Mouse (Mus musculus): Measurements from ENCODE around the gene Cd300lg.

Cd300lg gene

DNA sequence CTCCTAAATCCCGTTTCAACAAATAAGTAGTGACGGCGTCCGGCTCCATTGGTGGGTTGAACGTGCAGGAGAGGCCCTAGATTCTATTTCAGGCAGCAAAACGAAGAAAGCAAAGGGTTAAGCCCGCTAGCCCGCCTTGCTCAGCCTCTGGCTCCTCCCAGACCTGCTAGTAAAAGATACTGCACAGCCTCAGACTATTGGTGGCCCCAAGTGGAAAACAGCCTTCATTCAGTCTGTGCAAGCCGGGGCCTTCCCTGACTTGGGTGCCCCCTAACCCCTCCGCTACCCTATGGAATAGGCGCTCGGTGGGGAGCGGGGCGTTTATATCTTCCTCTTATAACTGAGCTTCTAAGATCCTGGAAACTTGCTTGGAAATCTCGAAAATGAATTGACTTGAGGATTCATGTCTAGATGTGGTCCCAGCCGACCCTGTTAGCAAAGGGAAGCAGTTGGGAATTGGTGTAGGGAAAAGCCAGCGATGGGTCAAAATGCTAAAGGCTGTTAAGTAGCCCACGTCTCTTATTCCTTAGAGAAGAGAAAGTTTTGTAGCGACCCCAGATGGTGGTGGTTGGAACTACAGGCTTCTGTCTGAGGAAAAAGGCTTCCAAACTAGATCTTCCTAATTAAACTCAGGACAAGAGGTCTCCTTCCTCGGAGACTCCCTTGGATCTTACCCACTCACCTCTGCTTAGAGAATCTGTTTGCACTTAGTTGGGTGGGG lies 47.9 kb downstream of the Cd300lg start:
- no peak for DNase-seq (ENCODE audit: extremely low spot score, low read depth, low spot score)

DNA sequence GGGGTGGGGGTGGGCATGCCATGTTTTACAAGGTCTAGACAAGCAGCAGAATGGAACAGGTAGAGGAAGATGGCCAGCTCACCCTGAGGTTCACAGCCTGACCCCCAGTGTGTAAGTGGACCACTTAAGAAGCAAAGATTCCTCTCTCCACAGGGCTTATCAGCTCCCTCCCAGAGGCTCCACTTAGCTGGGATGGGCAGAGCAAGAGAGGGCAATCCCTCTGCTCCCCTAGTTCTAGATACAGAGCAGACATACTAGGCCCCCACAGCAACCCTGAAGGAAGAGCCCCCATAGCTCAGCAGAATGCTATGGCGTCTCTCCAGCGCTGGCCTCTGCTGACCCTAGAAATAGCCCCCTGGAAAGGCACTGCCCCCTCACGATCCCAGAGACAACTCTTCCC lies 54.4 kb downstream of the Cd300lg start:
- DNase-seq (ENCODE audit: extremely low spot score, low read depth, low spot score): no peak

DNA sequence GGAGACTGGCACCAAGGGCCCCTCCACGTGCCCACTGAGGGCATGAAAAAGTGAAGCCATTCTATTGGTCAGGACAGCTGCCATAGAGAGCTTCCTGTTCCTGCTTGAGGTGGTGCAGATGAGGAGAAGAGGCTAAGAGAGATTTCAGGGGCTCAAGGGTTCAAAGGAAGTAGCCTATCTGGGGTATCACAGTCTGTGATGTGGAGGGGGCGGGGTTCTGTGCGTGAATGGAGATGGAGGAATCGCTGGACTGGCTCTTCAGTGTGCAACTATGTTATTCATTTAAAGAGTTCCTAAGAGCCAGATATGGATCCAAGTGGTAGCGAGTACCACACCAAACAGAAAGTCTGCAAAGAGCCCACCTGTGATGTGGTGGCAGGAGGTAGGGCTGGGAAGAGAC lies 55.1 kb downstream of the Cd300lg start:
- DNase-seq (ENCODE audit: extremely low spot score, low read depth, low spot score): no peak

DNA sequence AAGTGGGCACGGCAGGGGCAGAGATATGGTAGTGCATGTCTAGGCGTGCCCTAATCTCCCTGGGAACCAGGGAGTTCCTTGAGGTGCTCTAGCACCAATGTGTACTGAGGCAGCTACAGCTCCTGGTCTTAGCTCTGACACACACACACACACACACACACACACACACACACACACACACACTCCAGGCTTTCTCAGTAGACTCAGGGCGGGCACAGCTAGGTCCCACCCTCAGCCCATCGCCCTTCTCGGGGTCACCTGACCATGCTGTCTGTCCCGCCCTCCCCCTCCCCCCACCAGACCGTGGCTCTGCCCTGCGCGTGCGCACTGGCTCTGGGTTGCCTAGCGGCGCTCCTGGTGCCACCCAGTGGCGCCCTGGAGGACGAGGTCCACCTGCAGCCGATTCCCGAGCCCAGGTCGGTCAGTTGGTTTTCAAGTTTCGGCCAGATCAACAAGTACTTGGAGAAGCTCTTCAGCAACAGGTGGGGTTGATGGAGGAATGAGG lies 55.6 kb downstream of the Cd300lg start:
- no peak for DNase-seq (ENCODE audit: extremely low spot score, low read depth, low spot score)

DNA sequence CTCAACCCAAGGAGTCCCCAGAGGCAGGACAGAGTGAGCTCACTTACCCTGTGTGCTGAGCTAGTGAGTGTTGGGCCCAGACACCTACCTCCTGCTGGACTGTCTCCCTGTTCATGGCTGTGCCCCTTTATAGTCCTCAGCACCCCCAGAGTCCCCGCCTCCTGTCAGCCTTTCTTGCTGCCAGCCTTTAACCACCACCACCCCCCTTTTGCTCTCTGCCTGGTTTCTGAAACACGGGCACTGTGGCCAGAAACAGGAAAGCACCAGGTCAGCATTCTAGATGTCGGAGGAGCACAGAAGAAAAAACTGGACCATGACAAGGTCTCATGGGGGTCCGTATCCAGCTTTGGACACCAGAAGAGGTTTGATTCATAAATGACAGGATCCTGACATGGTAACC lies 59.9 kb downstream of the Cd300lg start, which contains the start of gene Ppy:
TSS of gene Ppy (minus strand) at position 101 of the 400 bp plus-strand sequence.
- no peak for DNase-seq (ENCODE audit: extremely low spot score, low read depth, low spot score)

DNA sequence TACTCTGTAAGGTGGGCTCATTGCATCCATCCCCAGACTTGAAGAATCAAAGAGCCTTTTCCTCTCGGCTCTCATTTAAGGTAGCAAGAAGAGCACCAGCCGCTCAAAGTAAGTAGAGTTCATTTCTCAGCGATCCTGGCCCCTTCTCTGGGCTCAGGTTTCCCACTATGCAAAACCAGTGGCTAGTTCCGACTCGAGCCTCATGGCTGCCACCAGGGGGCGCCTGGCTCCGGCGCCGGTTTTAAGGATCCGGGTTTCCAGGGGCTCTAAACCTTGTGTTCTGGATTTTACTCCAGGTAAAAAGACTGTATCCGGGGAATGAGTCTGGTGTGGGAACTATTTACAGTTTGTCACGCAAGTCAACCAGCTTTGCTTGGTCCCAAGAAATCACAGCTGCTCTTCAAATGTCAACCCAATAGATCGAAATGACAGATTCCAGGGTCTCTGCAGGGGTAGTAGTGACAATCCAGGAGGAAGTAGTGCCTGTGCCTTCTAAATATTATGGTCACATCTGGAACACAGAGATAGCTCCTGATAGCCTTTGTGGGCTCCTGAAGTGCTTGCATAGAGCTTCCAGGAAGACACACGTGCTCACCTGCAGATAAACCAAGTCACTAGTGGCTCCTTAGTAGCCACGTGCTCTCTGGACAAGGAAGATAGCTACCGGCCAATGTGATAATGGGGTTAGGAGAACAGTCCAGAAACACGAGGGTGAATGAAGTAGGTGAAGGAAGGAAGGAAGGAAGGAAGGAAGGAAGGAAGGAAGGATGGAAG lies 61.4 kb downstream of the Cd300lg start:
- DNase-seq (ENCODE audit: extremely low spot score, low read depth, low spot score): no peak

All from hindlimb bud, embryonic 11.5 days (tissue).